Mouse (Mus musculus): Measurements from ENCODE around the gene Iqsec3. TPM values are rescaled to one million over a fixed set of nuclear protein-coding genes. Genes with fewer than 3 reads are reported as not detected.

Gene Iqsec3
- 1 to 10 TPM in 1 of 2 experiments, under 1 TPM in 1; 0.95 to 1.3 TPM for total RNA-seq (2021)
- long read RNA-seq, experiment 1, partial matches to known transcripts = 0 of 1 reads
- long read RNA-seq, experiment 1, other reads (novel, unspliced or antisense) = 1 of 1 reads
- long read RNA-seq, experiment 2, partial matches to known transcripts = 1 of 1 reads
- long read RNA-seq, experiment 2, other reads (novel, unspliced or antisense) = 0 of 1 reads

DNA sequence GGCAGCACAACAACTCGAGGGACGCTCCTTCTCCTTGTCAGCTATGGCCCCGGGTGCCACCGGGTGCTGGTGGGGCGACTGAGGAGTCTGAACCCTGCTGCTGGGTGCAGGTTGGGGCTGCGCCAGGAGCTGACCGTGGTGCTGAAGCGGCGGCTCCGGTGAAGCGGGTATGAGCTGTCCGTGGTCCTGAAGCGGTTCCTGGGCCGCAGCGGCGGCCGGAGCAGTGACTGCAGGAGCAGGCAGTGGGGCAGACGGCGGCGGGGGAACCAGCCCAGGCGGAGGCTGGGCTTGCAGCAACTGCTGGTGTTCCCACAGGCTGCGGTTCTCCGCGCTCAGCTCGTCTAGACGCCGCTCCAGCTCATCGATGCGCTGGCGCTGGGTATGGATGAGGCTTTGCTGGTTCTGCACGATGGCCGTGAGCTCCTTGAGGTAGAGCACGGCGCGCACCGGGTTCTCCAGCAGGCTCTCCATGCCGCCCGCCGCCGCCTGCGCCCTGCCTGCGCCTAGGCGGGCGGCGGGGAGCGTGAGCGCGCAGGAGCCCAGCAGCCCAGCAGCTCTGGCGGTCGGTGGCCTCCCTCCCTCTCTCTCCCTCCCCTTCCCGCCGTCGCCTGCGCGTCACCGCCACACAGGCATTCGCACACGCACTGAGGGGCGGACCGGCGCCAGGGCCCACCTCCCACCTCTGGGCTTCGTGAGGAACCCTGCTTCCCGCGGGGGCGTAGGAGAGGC is at the start of gene Iqsec3:
Gene Iqsec3, minus strand, starts transcription at position 586 of the 729 bp plus-strand sequence.
- DNase-seq = peak; percentile 81

DNA sequence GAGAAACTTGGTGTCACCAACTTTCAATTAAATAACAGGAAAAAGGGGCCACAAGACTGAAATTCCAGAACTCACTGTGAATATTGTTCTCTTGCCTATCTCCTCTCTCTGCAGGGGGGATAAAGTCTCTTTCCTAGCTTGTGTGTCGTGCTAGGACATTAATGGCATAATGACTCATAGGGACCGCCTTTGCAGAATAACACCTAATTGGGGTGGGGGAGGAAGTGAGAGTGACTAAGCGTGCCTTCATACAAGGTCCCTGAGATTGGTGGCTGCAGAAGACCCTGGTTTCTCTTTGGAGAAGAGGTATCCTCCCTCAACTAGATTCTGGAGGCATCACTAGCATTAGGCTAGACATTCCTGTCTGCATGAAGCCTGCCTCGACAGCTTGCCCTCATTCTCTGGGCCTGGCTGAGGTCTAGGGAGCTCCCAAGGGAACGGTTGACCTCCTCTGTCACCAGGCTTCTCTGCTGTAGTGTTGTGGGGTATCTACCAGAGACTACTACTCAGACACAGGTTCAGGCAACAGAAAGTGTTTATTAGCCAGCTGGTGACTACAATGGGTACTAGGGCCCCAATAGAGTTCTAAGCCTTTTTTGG is 48.7 kb upstream of the Iqsec3 start:
- DNase-seq = no peak

DNA sequence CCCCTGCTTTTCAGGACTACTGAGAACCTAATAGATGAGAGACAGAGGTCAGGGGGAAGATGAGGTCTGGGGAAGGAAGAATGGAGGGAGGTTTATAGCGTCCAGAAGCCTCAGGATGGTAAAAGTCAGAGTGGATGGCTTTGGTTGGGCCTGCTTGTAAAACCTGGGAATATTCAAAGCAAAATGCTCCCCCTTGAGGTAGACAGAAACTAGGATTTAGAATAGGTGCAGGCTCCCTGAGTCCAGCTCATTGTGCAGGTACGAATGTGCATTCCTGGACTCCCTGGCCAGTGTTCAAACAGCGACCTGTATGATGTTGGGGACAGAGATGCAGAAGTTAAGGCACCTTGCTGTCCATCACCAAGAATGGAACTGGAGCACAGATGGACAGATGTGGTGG is 47.6 kb upstream of the Iqsec3 start:
- DNase-seq = no peak

DNA sequence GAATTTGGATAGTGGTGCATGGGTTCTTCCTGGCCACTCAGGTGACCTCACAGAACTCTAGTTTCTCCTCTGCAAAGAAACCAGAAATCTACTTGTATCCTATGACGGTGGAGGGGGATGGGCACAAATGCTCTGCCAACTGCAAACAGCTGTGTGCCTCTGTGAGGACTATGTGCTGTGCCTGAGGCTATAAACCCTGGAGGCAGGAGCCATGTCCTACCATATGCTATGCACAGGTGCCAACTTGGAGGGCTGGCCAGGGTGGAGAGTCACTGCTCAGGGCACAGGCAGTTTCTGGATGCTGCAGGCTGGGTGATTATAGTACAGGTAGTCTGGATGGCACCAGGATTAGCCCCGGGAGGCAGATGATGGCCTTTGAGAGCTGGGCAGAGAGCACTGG is 46.4 kb upstream of the Iqsec3 start:
- DNase-seq = no peak

DNA sequence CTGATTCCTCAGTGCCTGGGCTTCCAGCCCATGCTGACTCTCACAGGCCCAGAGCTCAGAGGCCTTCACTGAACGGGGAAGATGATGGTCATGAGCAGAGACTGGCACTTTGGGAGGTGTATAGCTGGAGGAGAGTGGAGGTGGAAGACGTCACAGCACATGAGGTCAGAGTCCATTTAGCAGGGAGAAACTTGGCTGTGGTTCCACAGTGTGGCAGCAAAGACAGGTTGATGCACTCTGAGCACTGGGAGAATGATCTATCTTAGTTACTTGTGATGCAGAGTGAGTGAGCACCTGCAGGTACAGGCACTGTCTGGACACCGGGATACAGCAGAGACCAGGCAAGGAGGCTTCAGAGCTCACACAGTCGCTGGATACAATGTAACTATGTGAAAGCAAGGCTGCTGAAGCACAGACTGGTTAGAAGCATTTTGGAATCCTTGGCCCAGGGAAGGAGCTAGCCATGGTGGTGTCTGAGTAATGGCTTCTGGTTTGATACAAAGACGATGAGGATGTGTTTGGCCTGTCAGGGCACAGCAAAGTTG is 45.9 kb upstream of the Iqsec3 start:
- DNase-seq = no peak

DNA sequence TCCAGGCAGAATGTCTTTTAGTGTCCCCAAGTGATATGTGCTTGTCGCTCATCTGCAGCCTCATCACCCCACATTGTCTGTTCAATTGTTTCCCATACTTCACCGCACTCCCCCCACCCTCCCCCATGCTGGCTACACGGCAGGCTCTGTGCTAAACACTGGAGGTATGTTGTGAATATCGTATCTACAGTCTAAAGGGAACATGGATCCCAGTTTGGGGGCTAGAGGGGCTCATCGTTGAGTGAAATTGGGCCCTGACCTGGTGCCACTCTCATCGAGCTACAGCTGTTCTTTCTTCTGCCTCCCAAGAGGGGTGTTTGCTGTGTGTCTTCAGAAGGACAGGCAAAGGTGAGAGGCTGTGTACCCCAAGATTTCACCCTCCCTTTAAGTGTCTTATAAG is 44.2 kb upstream of the Iqsec3 start:
- DNase-seq = no peak

DNA sequence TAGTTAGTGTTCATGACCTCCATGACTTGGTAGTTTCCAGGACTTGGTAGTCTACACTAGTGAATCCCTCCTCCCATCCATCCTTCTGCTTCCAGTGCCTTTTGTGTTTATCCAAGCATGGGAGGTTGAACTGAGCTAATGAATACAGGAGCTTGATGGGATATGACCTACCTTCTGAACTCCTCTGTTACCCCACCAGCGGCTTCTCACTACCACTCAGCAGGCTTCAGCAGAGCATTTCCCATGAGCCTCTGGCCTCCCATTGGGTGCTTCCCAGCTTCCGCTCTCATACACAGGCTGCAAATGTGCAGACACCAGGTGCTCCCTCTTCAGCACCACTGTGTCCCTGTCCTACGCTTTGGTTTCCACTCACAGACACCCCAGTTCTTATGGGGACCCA is 36.9 kb upstream of the Iqsec3 start:
- DNase-seq = no peak

DNA sequence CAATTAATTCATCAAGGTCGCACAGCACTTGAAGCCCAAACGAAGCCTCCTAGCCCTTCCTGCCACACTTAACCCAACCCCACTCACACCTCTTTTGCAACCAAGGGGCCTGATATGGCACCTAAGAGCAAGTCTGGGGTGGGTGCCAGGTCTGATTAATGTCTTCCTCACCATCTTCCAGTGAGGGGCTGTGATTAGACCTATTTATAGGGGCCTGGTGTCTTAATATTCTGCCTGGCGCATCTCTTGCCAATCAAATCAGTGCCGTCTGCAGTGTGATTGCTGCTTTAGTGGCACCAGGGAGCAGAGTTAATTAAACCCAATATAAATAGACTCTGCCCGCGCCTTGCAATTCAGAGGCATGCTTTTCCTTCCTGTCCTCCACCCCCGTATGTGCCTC is 36.4 kb upstream of the Iqsec3 start:
- no peak for DNase-seq

DNA sequence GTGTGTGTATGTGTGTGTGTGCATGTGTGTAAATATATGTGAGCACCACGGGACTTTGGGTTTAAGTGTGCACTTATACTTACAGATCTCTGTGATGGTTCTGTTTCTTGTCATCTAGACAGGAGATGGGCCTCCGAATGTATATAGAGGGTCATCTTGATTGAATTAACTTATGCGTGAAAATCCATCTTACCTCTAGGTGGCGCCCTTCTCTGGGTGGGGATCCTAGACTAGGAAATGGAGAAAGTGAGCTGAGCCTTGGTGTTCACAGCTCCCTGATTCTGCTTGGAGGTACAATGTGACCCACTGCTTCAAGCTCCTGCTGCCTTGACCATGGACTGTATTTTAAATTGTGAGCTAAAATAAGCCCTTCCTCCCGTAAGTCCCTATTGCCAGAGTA is 34.8 kb upstream of the Iqsec3 start:
- DNase-seq = no peak

DNA sequence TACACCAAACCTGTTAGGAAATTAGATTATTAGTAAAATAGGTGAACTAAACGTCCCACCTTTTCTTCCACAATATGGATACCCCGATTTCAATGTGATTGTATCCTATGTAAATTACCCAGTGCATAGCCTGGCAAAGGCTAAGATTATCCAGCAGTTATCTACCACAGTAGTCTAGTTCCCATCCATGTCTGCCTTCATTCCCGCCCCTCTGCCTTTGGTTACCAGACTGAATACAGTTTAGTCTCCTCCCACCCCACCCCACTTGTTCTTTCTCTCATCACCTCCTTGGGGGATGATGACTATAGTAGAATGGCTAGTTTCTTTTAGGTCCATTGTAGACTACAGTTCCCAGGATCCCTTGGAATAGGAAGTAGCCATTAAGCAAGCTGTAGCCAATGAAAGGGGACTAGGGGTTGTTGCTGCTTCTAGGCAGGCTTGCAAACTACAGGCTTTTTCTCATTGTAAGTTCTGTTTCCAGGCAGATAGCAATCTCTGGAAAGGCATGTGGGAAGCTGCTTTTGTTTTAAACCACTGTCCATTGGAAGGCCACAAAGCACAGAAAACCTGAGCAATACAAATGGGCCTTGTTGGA is 27.7 kb upstream of the Iqsec3 start:
- DNase-seq = no peak

DNA sequence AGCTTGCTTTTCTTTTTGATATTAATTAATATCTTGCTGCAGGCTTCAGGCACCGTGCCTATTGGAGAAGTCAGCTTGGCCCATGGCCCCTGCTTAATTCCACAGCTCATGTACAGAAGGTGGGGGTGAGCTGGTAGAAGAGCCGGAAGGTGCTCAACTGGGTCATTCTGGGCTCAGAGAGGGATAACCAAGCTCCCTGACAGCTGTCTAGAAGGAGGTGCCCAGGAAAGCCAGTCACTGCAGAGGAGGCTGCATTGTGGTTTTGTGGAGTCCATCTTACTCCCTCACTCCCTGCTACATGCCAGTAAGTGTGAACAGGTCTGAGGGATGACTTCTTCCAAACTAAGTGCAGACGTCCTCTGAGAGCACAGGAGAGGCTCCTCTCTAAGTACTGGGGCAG is 26.4 kb upstream of the Iqsec3 start:
- no peak for DNase-seq

DNA sequence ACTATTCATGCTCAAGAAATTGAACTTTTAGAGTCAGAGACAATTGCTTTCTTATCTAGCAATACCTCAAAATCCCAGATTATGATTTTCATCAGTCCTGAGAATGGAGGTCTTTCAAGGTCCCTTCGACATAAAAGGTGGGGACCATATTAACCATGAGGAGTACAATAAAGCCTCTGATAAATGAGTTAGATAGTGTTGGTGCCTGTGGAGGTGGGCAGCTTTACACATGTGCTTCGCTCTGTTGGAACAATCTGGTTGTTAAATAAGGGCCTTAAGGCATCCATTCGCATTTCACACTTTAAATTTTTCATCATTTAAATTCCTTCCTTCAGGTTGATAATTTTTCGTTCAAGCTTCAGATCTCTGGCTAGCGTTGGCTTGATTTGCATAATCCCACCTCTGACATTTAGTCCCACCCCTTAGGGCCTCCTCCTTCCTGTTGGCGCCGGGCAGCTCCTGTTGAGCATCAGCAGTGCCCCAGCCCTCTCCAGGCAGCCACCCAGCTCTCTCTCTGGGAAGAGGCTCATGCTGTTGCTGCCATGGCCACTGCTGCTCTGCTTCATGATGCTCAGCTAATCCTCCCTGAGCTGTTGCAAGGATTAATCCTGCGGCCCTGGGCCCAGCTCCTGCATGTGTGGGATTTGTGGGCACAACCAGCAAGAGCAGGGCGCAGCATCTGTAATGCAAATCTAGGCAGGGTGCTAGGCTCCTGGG is 25.5 kb upstream of the Iqsec3 start:
- no peak for DNase-seq

DNA sequence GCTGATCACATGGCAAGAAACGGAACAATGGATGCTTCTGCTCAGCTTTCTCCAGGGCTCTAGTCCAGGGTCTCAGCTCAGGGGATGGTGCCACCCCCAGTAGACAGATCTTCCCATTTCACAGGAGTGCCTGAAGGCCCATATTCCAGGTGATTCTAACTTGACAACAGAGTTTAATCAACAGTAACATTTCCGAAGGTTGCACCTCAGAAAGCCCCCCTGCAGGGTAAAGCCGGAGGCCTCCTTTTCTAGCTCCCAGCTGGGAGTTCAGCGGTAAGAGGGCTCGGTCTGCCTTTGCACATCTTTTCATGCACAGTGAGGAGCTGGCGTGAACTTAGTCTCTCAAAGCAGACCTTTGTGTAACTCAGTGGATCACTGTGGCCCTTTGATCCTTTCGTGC is 22.1 kb upstream of the Iqsec3 start:
- DNase-seq = no peak

DNA sequence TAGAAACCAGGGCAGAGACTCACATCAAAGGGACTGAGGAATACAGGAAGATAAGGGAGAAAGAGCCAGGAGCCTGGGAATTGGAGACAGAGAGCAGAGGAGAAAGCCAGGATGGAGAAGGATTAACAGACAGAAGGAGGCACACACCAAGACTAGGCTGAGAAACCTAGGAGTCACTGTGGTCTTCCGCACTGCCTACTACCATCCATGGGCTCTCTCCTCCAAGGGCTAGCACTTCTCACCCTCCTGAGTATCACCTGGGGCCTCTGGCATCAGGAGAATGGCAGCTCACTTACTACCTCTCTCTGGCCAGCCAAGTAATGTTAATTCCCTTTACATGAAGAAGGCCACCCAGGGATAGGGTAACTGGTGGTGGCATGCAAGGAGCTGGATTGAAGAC is 21.5 kb upstream of the Iqsec3 start:
- DNase-seq = no peak

DNA sequence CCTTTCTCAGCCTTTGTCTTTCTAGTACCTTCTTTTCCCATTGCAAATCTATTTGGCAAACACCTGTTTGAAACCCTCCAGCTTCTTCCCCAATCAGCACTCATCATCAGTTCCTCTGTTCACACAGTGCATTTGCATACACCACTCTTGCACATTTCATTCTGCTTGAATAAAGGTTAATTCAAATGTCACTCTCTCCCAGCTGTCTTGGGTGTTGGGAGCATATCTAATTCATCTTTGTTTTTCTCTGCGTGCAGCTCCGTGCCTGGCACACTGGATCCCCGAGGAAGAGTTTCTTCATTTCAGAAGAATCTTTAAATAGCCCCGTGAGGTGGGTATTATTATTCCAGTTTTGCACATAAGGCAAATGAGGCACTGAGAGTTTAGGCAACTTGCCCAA is 20.8 kb upstream of the Iqsec3 start:
- no peak for DNase-seq

DNA sequence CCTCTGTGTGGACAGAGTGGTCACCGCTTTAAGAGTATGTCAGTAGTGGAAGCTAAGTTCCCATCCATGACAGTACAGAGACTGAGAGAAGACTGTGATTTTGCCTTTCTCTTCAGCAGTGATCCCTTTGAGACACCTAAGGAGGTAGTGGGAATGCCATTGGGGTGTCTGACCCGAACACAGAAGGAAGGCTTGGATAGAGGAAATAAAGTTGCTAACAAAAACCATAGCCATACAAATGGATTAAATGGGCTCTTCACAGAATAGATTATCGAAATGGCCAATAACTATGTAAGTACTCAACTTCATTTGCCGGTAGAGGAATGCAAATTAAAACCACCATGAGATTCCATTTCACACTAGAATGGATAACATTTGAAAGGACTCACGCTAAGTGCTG is 17.9 kb upstream of the Iqsec3 start:
- DNase-seq = no peak

DNA sequence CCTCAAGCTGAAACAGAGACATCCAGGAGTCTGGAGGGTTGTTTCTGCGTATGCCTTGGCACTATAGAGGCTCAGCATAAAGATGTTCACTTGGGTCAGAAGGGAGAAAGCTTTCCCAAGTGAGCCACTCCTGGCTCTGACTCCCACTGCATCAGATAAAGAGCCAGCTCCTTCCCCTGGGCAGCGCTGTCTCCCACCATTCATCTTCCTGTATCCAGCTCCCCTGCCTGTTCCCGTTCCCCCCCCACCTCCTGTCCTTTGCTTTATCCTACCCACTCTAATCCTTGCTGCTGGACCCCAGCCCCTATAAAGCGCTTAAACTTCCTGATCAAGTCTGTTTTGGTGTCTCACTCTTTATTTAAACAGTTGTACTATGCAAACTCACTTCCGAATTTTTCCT is 1.2 kb downstream of the Iqsec3 start:
- no peak for DNase-seq

DNA sequence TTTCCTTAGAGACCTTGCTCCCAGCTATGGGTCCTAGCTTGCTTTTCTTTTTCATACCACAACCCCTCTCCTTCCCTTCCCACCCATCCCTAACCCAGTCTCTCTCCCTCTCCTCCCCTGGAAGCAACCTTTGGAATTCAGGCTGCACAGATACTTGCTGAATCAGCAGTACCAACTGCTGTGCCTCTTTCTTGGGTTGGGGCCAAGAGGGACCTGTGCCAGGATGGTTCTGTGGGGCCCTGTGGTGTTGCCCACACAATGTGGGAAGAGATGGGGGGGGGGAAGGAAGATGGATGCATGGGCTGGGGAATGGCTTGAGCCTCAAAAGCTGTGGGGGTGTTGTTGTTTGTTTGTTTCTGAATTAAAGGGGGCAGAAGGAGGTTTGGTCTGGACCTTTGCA is 5.2 kb downstream of the Iqsec3 start:
- DNase-seq = no peak

DNA sequence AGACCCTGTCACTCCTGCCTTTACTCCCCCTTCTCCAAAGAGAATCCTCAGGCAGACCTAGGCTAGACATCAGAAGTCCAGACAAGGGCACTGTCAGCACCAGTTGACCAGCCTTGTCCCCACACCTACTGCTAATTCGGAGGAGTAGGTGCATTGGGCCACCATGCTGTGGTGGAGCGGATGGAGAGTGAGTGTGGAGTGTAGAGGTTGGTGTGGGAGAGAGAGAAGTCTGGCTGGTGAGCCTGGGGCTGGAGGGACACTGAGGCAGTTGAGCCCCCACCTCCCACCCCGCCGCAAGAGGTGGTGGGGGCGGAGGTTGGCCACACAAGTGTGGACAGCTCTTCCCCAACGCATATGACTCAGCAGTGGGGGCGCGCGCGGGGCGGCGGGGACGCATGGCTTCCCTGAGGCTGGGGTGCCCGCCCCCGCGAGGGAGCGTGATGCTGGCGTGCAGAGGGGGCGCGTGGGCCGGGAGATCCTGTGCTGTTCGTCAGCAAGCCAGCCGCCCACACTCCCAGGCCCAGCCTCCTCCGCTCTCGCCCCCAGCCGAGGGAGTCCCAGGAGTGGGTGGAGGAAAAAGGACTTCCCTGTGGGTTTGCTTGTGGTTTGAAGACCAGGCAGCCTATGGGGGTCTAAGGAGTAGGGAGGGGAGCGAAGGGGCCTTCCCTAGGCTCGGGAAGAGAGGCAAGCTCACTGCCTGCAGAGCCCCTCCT is 10.7 kb downstream of the Iqsec3 start:
- DNase-seq = no peak

DNA sequence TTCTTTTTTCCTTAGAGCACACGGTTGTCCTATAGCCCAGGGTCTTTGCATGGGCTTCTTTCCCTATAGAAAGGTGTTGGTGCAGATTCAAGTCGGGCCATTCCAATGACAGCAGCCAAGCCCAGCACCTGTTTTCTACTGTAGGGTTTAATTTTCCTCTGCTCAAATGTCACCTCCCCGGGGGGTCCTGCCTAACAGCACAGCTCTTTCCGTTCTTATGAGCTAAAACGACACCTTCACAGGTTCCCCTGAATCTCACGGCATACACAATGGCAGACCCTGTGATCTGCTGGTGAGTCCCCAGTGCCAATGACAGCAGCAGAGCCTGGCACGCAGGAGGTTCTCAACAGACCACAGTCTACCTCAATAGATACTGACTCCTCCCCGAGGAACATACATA is 16.1 kb downstream of the Iqsec3 start:
- DNase-seq = no peak

DNA sequence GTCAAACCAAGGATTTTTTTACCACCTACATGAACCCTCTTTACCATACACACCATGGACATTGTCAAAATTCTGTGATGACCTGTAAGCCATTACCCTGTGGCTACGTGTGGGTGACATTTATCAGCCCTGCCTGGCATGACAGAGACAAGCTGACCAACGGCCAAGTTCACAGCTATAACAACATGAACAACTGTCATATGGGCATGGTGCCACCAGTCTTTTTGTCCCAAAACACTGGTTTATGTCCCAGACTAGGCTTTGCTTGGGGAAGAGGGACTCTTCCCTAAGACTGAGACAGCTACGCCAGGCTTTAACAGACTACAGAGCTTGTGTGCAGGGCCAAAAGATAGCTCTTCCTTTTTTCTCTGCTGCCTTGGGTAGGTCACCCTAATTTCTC is 16.8 kb downstream of the Iqsec3 start:
- DNase-seq = no peak
